In the genomic region with DNA sequence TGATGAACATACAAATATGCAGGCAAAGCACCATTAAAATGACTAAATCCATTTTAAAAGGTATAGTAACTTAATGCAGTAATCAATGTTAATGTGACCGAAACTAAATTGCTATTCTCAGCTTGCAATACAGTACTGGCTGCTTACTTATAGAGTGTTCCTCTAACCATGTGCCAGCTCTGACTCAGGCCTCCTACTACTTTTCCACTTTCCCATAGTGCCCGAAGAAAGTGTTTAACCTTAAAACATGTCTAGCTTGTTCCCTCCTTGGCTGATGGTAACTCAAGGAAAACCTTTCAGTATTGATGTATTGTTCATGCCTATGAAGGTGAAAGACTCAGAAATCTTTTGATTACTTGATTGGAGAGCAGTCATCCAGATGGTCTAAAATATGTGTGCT, we compare ENCODE assay signal across 21 mouse cellular contexts.
"Had no signal": no experiment of that assay in that cellular context is flagged by ENCODE, and none has a peak within 500 bp of the region (broad histone marks: within the 10 kb centered on the region; RNA-seq: fewer than 3 reads in every experiment).

No protein-coding gene starts in this region.

- ATAC-seq: forebrain, embryonic 13.5 days; forebrain, embryonic 14.5 days; forebrain, embryonic 15.5 days; forebrain, embryonic 16.5 days; forebrain, postnatal 0 days had no signal

- DNase-seq: cerebellum, adult 8-10 months; cerebellum, adult 9-10 months; cerebellum, adult 9-11 months; cerebellum, postnatal 10 days; cerebellum, postnatal 14 days; cerebellum, postnatal 25 days; cerebellum, postnatal 36 days; embryo, embryonic 11 days; forebrain, postnatal 0 days; gastrocnemius, adult 2 months; gastrocnemius, postnatal 10 days; gastrocnemius, postnatal 14 days; gastrocnemius, postnatal 25 days; gastrocnemius, postnatal 36 days; heart, adult 11 months; heart, adult 18-20 months; heart, adult 2 months had no signal
